Mouse (Mus musculus): Measurements from ENCODE around the gene Naip2. TPM values are rescaled to one million over a fixed set of nuclear protein-coding genes. Genes with fewer than 3 reads are reported as not detected.

The Naip2 gene
- polyA plus RNA-seq, 1 experiment from 2014 or later = 1.5 TPM

Other genes with a start within 250 kb of the Naip2 start
- 49.1 and 50.2 TPM in 2 replicates for gene Mccc2, start 186.5 kb downstream of the Naip2 start, polyA plus RNA-seq (2015; fragmentation: Nextera tagmentation; extraction: Ambion mirVana)
- gene Bdp1, start 98.0 kb downstream of the Naip2 start, polyA plus RNA-seq (2015; fragmentation: Nextera tagmentation; extraction: Ambion mirVana) = 21.9 and 23.1 TPM in 2 replicates
- gene Serf1, start 94.1 kb downstream of the Naip2 start, polyA plus RNA-seq (2015; fragmentation: Nextera tagmentation; extraction: Ambion mirVana) = 114 and 132 TPM in 2 replicates
- gene Smn1, start 77.2 kb downstream of the Naip2 start, polyA plus RNA-seq (2015; fragmentation: Nextera tagmentation; extraction: Ambion mirVana) = 36.6 and 39.3 TPM in 2 replicates
- 1.7 and 2.0 TPM in 2 replicates for gene Naip5, start 44.2 kb upstream of the Naip2 start, polyA plus RNA-seq (2015; fragmentation: Nextera tagmentation; extraction: Ambion mirVana)
- gene Naip6, start 115.6 kb upstream of the Naip2 start, polyA plus RNA-seq (2015; fragmentation: Nextera tagmentation; extraction: Ambion mirVana) = 1.5 and 2.1 TPM in 2 replicates

Measured in stomach, embryonic 16.5 days (tissue).